Mouse (Mus musculus) T-cell, adult 66 days (primary cell): ENCODE data around the gene Cks1brt. TPM values are rescaled to one million over a fixed set of nuclear protein-coding genes. Genes with fewer than 3 reads are reported as not detected.

Source experiments
- total RNA-seq, 2 experiments: library from RNA; stranded (reverse); gene quantifications; 3 replicates in 1 of 2; 4 replicates in 1 of 2; pipeline ENCODE4 v1.2.4; 2023

Gene Cks1brt
- total RNA-seq = not detected

DNA sequence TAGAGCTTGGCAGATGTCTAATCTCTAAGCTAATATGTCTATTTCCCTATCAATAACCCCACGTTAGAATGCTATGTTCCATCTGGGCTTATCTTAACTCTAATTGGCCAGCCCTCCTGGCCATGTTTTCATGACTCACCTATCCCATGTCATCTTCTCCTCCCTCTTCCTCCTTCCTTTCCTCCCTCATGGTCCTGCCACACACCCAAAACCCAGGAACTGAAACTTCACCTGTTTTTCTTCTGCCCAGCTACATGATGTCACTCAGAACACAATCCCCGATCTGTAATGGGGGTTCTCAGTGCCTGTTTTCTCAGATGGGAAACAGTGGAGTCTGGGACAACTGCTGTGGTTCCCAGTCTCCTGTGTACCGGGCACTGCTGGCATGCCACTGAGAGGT lies at the start of gene Cks1brt:
TSS of gene Cks1brt (plus strand) at position 301 of the 400 bp plus-strand sequence.

GRCm38 (mm10) chr8:85122995-85123394 lies 28.7 kb upstream of the Cks1brt start, which contains the start of gene Zfp791:
TSS of gene Zfp791 (minus strand) at chr8:85123095.

Other genes with a start within 250 kb of the Cks1brt start
- gene Klf1, start 250.0 kb upstream of the Cks1brt start, total RNA-seq = 1 to 10 TPM; 1.5 to 3.6 TPM
- 10 to 100 TPM in 1 of 2 experiments, 1 to 10 TPM in 1; 7.9 to 10.2 TPM for gene Dnase2a, start 243.4 kb upstream of the Cks1brt start, total RNA-seq
- under 1 TPM; 0.24 to 0.41 TPM for gene Mast1, start 214.6 kb upstream of the Cks1brt start, total RNA-seq
- not detected for gene Rtbdn, start 204.9 kb upstream of the Cks1brt start, total RNA-seq
- not detected for gene Gm49661, start 182.5 kb upstream of the Cks1brt start, total RNA-seq
- gene Prdx2, start 182.3 kb upstream of the Cks1brt start, total RNA-seq = 10 to 100 TPM; 55.9 to 62.7 TPM
- 10 to 100 TPM; 29.4 to 43.7 TPM for gene Rnaseh2a, start 182.2 kb upstream of the Cks1brt start, total RNA-seq
- gene Junb, start 173.2 kb upstream of the Cks1brt start, total RNA-seq = 1,000 to 10,000 TPM in 1 of 2 experiments, 100 to 1,000 TPM in 1; 984 to 1,316 TPM
- gene Hook2, start 161.3 kb upstream of the Cks1brt start, total RNA-seq = 1 to 10 TPM; 3.6 to 4.5 TPM
- not detected for gene Best2, start 137.4 kb upstream of the Cks1brt start, total RNA-seq
- 10 to 100 TPM; 54.4 to 59.1 TPM for gene Asna1, start 126.6 kb upstream of the Cks1brt start, total RNA-seq
- gene Trir, start 125.1 kb upstream of the Cks1brt start, total RNA-seq = 100 to 1,000 TPM; 172 to 188 TPM
- 10 to 100 TPM; 69.8 to 78.0 TPM for gene Tnpo2, start 115.0 kb upstream of the Cks1brt start, total RNA-seq
- 10 to 100 TPM; 14.6 to 16.2 TPM for gene Fbxw9, start 91.9 kb upstream of the Cks1brt start, total RNA-seq
- not detected for gene Gm5741, start 83.9 kb upstream of the Cks1brt start, total RNA-seq
- gene Dhps, start 80.2 kb upstream of the Cks1brt start, total RNA-seq = 100 to 1,000 TPM in 1 of 2 experiments, 10 to 100 TPM in 1; 84.0 to 107 TPM
- 10 to 100 TPM; 54.2 to 62.3 TPM for gene Wdr83os, start 71.2 kb upstream of the Cks1brt start, total RNA-seq
- 10 to 100 TPM; 13.1 to 20.0 TPM for gene Wdr83, start 70.6 kb upstream of the Cks1brt start, total RNA-seq
- gene Man2b1, start 68.7 kb upstream of the Cks1brt start, total RNA-seq = 100 to 1,000 TPM; 108 to 116 TPM
- not detected for gene Zfp791, start 28.8 kb upstream of the Cks1brt start, total RNA-seq
- gene Olfr371, start 74.1 kb downstream of the Cks1brt start, total RNA-seq = not detected
- 10 to 100 TPM; 40.1 to 49.5 TPM for gene Orc6, start 147.7 kb downstream of the Cks1brt start, total RNA-seq
- gene Vps35, start 147.9 kb downstream of the Cks1brt start, total RNA-seq = 10 to 100 TPM; 54.9 to 66.1 TPM
- under 1 TPM in 1 of 2 experiments, not detected in 1; 0.83 TPM for gene Mylk3, start 234.4 kb downstream of the Cks1brt start, total RNA-seq